Mouse (Mus musculus) olfactory bulb, adult 2 months (tissue): ENCODE data around the gene Crocc. TPM values are rescaled to one million over a fixed set of nuclear protein-coding genes. Genes with fewer than 3 reads are reported as not detected.

Experiments used
- H3K27ac ChIP-seq: fragments of 200-500 bp; 2 replicates; pipeline ENCODE4 v1.5.1; 2012; ENCODE audit warnings: low read depth, low read length; ENCODE audit not compliant: insufficient read depth
- H3K4me1 ChIP-seq: fragments of 200-500 bp; 2 replicates; pipeline ENCODE4 v1.6.1; 2012; ENCODE audit warnings: low read length; ENCODE audit not compliant: control insufficient read depth, insufficient read depth
- H3K4me3 ChIP-seq: fragments of 200-500 bp; 2 replicates; pipeline ENCODE4 v1.5.1; 2012; ENCODE audit warnings: mild to moderate bottlenecking, low read depth, low read length, moderate library complexity; ENCODE audit not compliant: insufficient read depth
- CTCF ChIP-seq: fragments of 200-500 bp; IDR thresholded peaks from 2 replicates; pipeline ENCODE4 v1.5.1; 2012; ENCODE audit warnings: low read depth, mild to moderate bottlenecking, low read length, moderate library complexity; ENCODE audit not compliant: insufficient read depth
- POLR2A ChIP-seq: fragments of 200-500 bp; IDR thresholded peaks from 2 replicates; pipeline ENCODE4 v1.6.1; 2012; ENCODE audit warnings: mild to moderate bottlenecking, low read depth, low read length, moderate library complexity; ENCODE audit not compliant: insufficient read depth
- WGBS: fragments of 180-500 bp; shearing (Covaris S2); methylation state at CpG from one replicate; pipeline ENCODE4 v1.1.7; 2018; 5-methylcytosine and 5-hydroxymethylcytosine counted together
- polyA plus RNA-seq: library from polyadenylated mRNA; stranded (reverse); fragments of >200 nt; gene quantifications from 2 replicates; pipeline ENCODE4 v1.2.4, GENCODE M21; 2012; ENCODE audit warnings: low replicate concordance; ENCODE audit not compliant: missing spikeins, insufficient read depth, insufficient read length

Crocc gene
- polyA plus RNA-seq, 1 experiment = not detected

GRCm38 (mm10) chr4:140983442-140983841, 76.9 kb downstream of the Crocc start:
- Histone ChIP-seq H3K4me3 (no peak overlapping the region), H3K4me1 (peaks cover 14% of the 10 kb centered on the region), H3K27ac (no peak overlapping the region)
- no peak for TF ChIP-seq POLR2A
- no peak for TF ChIP-seq CTCF
- WGBS = 16% methylated on average over 9 of the region's 9 CpGs

DNA sequence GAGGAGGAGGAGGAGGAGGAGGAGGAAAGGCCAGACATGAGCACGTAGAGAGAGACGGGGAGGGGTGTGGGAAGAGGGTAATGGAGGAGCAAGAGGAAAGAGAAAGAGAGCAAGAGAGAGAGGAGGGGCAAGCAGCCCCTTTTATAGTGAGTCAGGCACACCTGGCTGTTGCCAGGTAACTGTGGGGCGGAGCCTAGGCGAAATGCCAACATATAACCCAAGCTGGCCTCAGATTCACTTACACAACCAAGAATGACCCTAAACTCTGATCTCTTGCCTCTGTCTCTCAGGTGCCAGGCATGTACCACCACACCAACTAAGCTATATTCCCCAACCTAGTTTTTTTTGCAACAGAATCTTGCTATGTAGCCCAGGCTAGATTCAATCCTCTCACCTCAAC, 77.5 kb downstream of the Crocc start:
- Histone ChIP-seq H3K4me1 (peaks cover 10% of the 10 kb centered on the region), H3K4me3 (no peak overlapping the region), H3K27ac (no peak overlapping the region)
- TF ChIP-seq POLR2A (no peak), CTCF (no peak)
- WGBS = 43% methylated on average over 4 of the region's 4 CpGs

- H3K4me3 ChIP-seq = no peak overlapping the region
- no peak overlapping the region for H3K27ac ChIP-seq
- H3K4me1 ChIP-seq = peaks cover 6% of the 10 kb centered on the region
- WGBS = 93% methylated on average over 2 of the region's 2 CpGs
- TF ChIP-seq POLR2A (no peak), CTCF (0 out of 2 replicates have a peak, but pooled peaks have one; percentile 21)
Observed at GRCm38 (mm10) chr4:140981605-140982004, 78.7 kb downstream of the Crocc start.

- no peak overlapping the region for H3K27ac ChIP-seq
- WGBS = 94% methylated on average over 14 of the region's 14 CpGs
- TF ChIP-seq POLR2A = no peak
- no peak for TF ChIP-seq CTCF
- H3K4me3 ChIP-seq = no peak overlapping the region
- no peaks in the 10 kb centered on the region for H3K4me1 ChIP-seq
Observed at GRCm38 (mm10) chr4:140977886-140978692, 82.3 kb downstream of the Crocc start.

DNA sequence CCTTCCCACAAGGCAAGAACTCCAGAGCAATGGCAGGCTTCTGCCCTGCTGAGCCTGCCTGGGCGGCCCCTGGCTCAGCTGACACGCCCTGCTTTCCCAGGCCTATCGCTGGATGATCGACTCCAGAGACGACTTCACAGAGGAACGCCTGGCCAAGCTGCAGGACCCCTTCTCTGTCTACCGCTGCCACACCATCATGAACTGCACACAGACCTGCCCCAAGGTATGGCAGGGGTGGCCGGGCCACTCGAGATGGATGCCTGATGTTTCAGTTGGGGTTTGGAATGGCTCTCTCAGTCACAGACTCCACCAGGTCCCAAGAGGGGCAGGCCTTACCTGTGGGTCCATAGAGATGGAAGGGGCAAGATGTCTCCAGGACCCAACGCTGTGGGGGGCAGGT, 83.1 kb downstream of the Crocc start:
- Histone ChIP-seq H3K27ac (no peak overlapping the region), H3K4me3 (no peak overlapping the region), H3K4me1 (no peaks in the 10 kb centered on the region)
- WGBS = 86% methylated on average over 10 of the region's 10 CpGs
- TF ChIP-seq POLR2A = no peak
- no peak for TF ChIP-seq CTCF

DNA sequence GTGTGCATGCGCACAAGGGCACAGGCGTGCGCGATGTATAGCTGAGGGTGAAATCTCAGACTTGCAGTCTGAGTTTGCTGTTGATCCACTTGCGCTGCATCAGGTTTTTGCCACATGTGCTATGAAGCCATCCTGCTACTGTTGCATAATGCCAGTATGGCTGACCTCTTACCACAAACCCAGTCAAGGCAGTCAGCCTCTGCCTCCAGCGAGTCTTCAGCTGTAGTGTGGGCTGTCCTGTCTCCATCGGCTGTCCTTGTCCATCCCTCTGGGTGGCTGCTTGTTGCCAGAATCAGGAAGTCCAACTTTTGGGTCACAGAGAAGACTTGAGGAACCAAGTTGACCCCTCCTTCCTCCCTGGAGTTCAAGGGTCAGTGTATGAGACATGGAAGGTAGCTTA, 85.0 kb downstream of the Crocc start:
- Histone ChIP-seq H3K27ac (no peak overlapping the region), H3K4me3 (no peak overlapping the region), H3K4me1 (no peaks in the 10 kb centered on the region)
- WGBS = 96% methylated on average over 7 of the region's 7 CpGs
- TF ChIP-seq CTCF = no peak

GRCm38 (mm10) chr4:140974408-140974807, 85.9 kb downstream of the Crocc start:
- TF ChIP-seq CTCF = no peak
- TF ChIP-seq POLR2A = no peak
- Histone ChIP-seq H3K4me1 (no peaks in the 10 kb centered on the region), H3K27ac (no peak overlapping the region), H3K4me3 (no peak overlapping the region)
- WGBS = 96% methylated on average over 6 of the region's 6 CpGs

DNA sequence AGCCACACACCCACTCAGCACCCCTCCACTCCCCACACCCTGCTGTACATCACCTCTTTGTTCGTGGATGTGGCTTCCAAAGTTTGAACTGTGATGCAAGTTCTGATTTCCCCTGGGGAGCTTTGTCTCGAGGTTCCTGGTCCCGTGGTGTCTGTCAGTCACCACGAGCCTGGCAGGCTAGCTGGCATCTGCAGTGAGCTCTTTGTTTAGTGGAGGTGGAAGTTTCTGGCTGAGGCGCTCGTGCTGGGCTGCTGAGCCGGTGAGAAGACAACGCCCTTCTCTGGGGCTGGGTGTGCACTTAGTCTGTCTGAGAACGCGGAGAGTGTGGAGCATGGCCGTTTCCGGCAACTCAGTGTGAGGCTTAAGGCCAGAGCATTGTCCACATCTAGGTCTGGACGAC, 88.7 kb downstream of the Crocc start:
- H3K4me3 ChIP-seq = no peak overlapping the region
- no peak overlapping the region for H3K27ac ChIP-seq
- TF ChIP-seq POLR2A (no peak), CTCF (no peak)
- no peaks in the 10 kb centered on the region for H3K4me1 ChIP-seq
- 71% methylated on average over 13 of the region's 13 CpGs for WGBS

DNA sequence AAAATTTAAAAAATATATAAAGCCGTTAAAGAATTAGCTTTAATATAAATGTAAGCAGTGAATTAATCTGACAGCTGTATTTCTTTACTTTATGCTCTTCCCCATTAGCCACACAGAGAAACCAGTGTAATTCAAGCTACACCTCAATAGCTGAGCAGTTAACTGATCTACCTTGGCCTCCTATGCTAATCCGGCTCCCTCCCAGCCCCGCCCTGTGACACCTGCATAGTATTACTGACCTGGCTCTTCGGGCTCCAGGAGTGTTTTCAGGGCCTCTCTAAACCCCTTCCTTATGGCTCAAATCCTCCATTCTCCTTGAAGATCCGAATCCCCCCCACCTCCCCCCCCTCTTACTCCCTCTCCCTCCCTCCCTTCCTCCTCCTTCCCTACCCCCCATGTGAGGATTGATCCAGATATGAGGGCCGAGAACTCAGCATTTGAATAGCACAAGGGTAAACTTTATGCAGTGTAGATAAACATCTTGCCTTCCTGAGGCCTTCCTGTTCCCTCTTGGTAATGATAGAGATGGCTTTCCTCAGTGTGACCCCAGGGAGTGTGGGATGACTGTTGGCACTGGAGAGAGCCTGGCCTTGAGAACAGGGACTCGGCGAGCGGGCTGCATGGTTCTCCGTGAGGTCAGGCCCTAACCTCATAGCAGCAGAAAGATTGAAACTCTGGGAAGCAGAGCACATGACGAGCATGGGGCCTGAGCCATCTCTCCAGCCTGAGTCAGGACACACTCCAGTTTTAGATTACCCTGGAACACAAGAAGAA, 92.8 kb downstream of the Crocc start:
- TF ChIP-seq POLR2A = no peak
- TF ChIP-seq CTCF = no peak
- Histone ChIP-seq H3K27ac (no peak overlapping the region), H3K4me3 (no peak overlapping the region), H3K4me1 (peaks cover 22% of the 10 kb centered on the region)
- 80% methylated on average over 11 of the region's 11 CpGs for WGBS

Other genes starting within 250 kb of the Crocc start
- not detected in 2 replicates for gene Padi3, start 249.9 kb downstream of the Crocc start, polyA plus RNA-seq
- gene Padi1, start 214.8 kb downstream of the Crocc start, polyA plus RNA-seq = not detected in 2 replicates
- gene Padi2, start 154.2 kb downstream of the Crocc start, polyA plus RNA-seq = not detected in 2 replicates
- not detected in 2 replicates for gene Sdhb, start 99.3 kb downstream of the Crocc start, polyA plus RNA-seq
- gene Atp13a2, start 73.7 kb downstream of the Crocc start, polyA plus RNA-seq = not detected in 2 replicates
- not detected in 2 replicates for gene Mfap2, start 50.1 kb downstream of the Crocc start, polyA plus RNA-seq
- not detected in 2 replicates for gene Necap2, start 17.8 kb upstream of the Crocc start, polyA plus RNA-seq
- not detected in 2 replicates for gene Spata21, start 27.8 kb upstream of the Crocc start, polyA plus RNA-seq
- gene Szrd1, start 79.2 kb upstream of the Crocc start, polyA plus RNA-seq = not detected in 2 replicates
- 51.1 TPM in 1 of 2 replicates, not detected in the other for gene Fbxo42, start 87.4 kb upstream of the Crocc start, polyA plus RNA-seq
- not detected in 2 replicates for gene Rsg1, start 153.4 kb upstream of the Crocc start, polyA plus RNA-seq
- not detected in 2 replicates for gene Arhgef19, start 178.9 kb upstream of the Crocc start, polyA plus RNA-seq
- gene Epha2, start 240.7 kb upstream of the Crocc start, polyA plus RNA-seq = not detected in 2 replicates